Mouse (Mus musculus) liver, postnatal 0 days (tissue): ENCODE results near the gene Pnpo.
A peak's percentile ranks its signal among the peaks of the same experiment; 100 is the strongest.

Experiments used
- CTCF ChIP-seq: sonication (generic); IDR thresholded peaks from 2 replicates; pipeline ENCODE4 v1.5.1; 2016; ENCODE audit warnings: antibody characterized with exemption, low read depth
- EP300 ChIP-seq: IDR thresholded peaks from 2 replicates; pipeline ENCODE4 v1.6.1; 2016; ENCODE audit warnings: antibody characterized with exemption, low read depth, mild to moderate bottlenecking

DNA sequence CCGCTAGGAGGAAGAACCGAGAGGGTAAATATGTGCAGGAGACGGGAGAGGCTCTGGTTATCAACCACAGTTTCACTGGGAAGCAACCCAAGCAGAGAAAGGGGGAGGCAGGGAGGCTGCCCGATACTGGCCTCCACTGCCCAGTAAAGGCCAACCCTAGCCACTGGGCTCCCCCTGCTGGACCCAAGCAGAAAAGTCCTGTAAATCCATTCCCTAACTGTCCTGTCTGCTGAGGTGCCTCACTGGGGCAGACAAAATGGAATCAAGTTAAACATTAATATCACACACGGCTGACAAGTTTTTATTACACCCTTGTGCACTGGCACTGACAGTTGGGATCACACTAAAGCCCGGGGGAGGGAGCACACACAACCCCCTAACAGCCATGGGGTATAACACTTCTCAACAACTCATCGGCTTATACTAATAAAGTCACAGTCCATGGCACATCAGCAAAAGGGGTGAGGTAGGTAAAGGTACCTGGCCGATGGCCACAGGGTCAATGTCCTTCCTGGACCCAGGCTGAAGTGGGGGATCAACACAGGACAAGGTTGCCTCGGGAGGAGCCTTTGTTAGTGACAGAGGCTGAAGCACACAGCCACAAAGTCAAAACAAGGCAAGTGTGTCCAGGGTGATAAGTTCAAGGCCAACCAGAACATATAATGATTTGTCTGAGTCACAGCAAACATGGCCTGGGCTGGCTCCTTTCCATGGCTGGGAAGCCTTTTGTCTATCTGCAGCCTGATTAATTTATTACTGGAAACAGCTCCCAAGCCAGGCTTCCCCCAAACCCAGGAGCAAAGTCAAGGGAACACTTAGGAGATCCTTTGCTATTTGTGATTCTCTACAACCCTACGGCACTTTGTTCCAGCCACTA is 6.0 kb downstream of the Pnpo start:
- TF ChIP-seq CTCF (peak; percentile 92), EP300 (peak; percentile 19; the same call in 1 of the 2 replicates)
